7 mouse cellular contexts compared by ENCODE assay signal in the genomic region with DNA sequence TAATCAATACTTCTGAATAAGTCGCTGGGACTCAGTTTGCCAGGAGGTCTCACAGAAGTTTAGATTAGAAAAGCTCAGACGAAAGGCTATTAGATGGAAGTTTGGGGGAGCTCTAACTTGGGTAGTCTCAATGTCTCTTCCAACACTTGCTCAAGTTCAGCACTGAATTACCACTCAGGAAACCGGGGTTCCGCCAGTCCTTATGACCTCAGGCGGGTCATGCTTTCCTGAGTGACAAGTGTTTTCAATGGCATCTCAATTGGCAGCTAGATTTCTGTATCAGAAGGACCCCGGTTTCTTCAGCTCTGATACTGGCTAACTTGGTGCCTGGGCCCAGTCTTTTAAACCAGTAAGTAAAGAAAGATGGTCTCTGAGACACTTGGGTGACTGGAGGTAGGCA. TPM values are rescaled to one million over a fixed set of nuclear protein-coding genes. Genes with fewer than 3 reads are reported as not detected.
DNase-seq lines count a peak whose midpoint lies in the region; ATAC-seq lines count a peak whose summit lies in the region.

No protein-coding gene starts in this region.

- H3K4me1 ChIP-seq in lung, embryonic 15.5 days: peaks cover 13% of the 10 kb centered on the region
- no peaks in the 10 kb centered on the region for H3K4me1 ChIP-seq in forebrain, embryonic 13.5 days
- peaks cover 3% of the 10 kb centered on the region; the same call in 1 of the 2 replicates for H3K4me1 ChIP-seq in limb, embryonic 15.5 days
- H3K4me1 ChIP-seq in stomach, embryonic 15.5 days: no peaks in the 10 kb centered on the region

- WGBS in lung, embryonic 15.5 days: 33% methylated on average over 6 of the region's 6 CpGs
- WGBS in forebrain, embryonic 13.5 days: 51% methylated on average over 6 of the region's 6 CpGs
- 43% methylated on average over 6 of the region's 6 CpGs for WGBS in limb, embryonic 15.5 days
- WGBS in stomach, embryonic 15.5 days: 47% methylated on average over 6 of the region's 6 CpGs

- H3K4me3 ChIP-seq in lung, embryonic 15.5 days: peak overlapping the region; percentile 52
- H3K4me3 ChIP-seq in forebrain, embryonic 13.5 days: peak overlapping the region; percentile 42
- peak overlapping the region; percentile 42 for H3K4me3 ChIP-seq in limb, embryonic 15.5 days
- H3K4me3 ChIP-seq in stomach, embryonic 15.5 days (replicated peaks): peak overlapping the region; percentile 47

- H3K27ac ChIP-seq in lung, embryonic 15.5 days: peak overlapping the region; percentile 78; the same call in 1 of the 2 replicates
- no peak overlapping the region for H3K27ac ChIP-seq in forebrain, embryonic 13.5 days
- H3K27ac ChIP-seq in limb, embryonic 15.5 days: no peak overlapping the region
- no peak overlapping the region for H3K27ac ChIP-seq in stomach, embryonic 15.5 days

- peaks cover 23% of the 10 kb centered on the region for H3K27me3 ChIP-seq in lung, embryonic 15.5 days
- H3K27me3 ChIP-seq in forebrain, embryonic 13.5 days: peaks cover 44% of the 10 kb centered on the region
- peaks cover 42% of the 10 kb centered on the region for H3K27me3 ChIP-seq in limb, embryonic 15.5 days
- H3K27me3 ChIP-seq in stomach, embryonic 15.5 days (replicated peaks): peaks cover 10% of the 10 kb centered on the region; the same call in 1 of the 2 replicates

- H3K36me3 ChIP-seq in lung, embryonic 15.5 days: no peaks in the 10 kb centered on the region
- no peaks in the 10 kb centered on the region for H3K36me3 ChIP-seq in forebrain, embryonic 13.5 days (ENCODE audit: poor library complexity, severe bottlenecking)
- no peaks in the 10 kb centered on the region for H3K36me3 ChIP-seq in limb, embryonic 15.5 days
- H3K36me3 ChIP-seq in stomach, embryonic 15.5 days: no peaks in the 10 kb centered on the region

- peak overlapping the region; percentile 80 for H3K4me2 ChIP-seq in lung, embryonic 15.5 days
- peak overlapping the region; percentile 81 for H3K4me2 ChIP-seq in forebrain, embryonic 13.5 days
- H3K4me2 ChIP-seq in limb, embryonic 15.5 days: peak overlapping the region; percentile 73
- peak overlapping the region; percentile 82 for H3K4me2 ChIP-seq in stomach, embryonic 15.5 days

- no peaks in the 10 kb centered on the region for H3K9me3 ChIP-seq in lung, embryonic 15.5 days
- H3K9me3 ChIP-seq in forebrain, embryonic 13.5 days (replicated peaks): no peaks in the 10 kb centered on the region
- H3K9me3 ChIP-seq in limb, embryonic 15.5 days: no peaks in the 10 kb centered on the region
- H3K9me3 ChIP-seq in stomach, embryonic 15.5 days: no peaks in the 10 kb centered on the region

- ATAC-seq in lung, embryonic 15.5 days (ENCODE audit: borderline replicate concordance, extremely low read depth, low FRiP score, low TSS enrichment): no peak
- ATAC-seq in forebrain, embryonic 13.5 days: no peak
- ATAC-seq in limb, embryonic 15.5 days (ENCODE audit: insufficient number of reproducible peaks, low FRiP score, low TSS enrichment, low read depth): no peak
- no peak for ATAC-seq in stomach, embryonic 15.5 days (ENCODE audit: insufficient read depth, low FRiP score, low read depth)

- no peak for DNase-seq in lung, postnatal 25 days (ENCODE audit: low spot score)
- no peak for DNase-seq in gastrocnemius, postnatal 4 days (ENCODE audit: low spot score in 2 of 2)
- no peak for DNase-seq in thymus, postnatal 25 days

- H3K9ac ChIP-seq in lung, embryonic 15.5 days: peak overlapping the region; percentile 54; the same call in 1 of the 2 replicates
- H3K9ac ChIP-seq in forebrain, embryonic 13.5 days: peak overlapping the region; percentile 45
- peak overlapping the region; percentile 37; the same call in 1 of the 2 replicates for H3K9ac ChIP-seq in limb, embryonic 15.5 days
- H3K9ac ChIP-seq in stomach, embryonic 15.5 days: 0 out of 2 replicates have a peak overlapping the region, but pooled peaks have one; percentile 6

RNA-seq across cellular contexts. Expression of gene Stard8, which starts 40.2 kb away (rescaled TPM):
- polyA plus RNA-seq in lung, embryonic 15.5 days (2015; fragmentation: Nextera tagmentation; extraction: Ambion mirVana): 14.4 and 16.7 TPM in 2 replicates
- 2.8 and 3.0 TPM in 2 replicates for polyA plus RNA-seq in forebrain, embryonic 13.5 days (2015; fragmentation: Nextera tagmentation; extraction: Ambion mirVana)
- polyA plus RNA-seq in limb, embryonic 15.5 days (2015; fragmentation: Nextera tagmentation; extraction: Ambion mirVana): 8.5 and 11.9 TPM in 2 replicates
- 7.4 and 8.1 TPM in 2 replicates for polyA plus RNA-seq in stomach, embryonic 15.5 days (2015; fragmentation: Nextera tagmentation; extraction: Ambion mirVana)
- 10 to 100 TPM; 46.7 to 47.7 TPM for total RNA-seq in gastrocnemius, postnatal 4 days (2021)
